Mouse (Mus musculus): ENCODE results near the gene Iqcj.

Iqcj gene

GRCm38 (mm10) chr3:67892026-67892705 is at the start of gene Iqcj, which contains the start of gene Iqschfp:
Gene Iqcj (plus strand): TSS chr3:67892220.
Gene Iqschfp (plus strand): TSS chr3:67892232.
- DNase-seq (ENCODE audit: low read depth): no peak

GRCm38 (mm10) chr3:67852397-67852796 is 39.6 kb upstream of the Iqcj start:
- DNase-seq (ENCODE audit: low read depth): no peak

- DNase-seq (ENCODE audit: low read depth): no peak
Observed at GRCm38 (mm10) chr3:67861524-67861923, 30.5 kb upstream of the Iqcj start.

- DNase-seq (ENCODE audit: low read depth): no peak
Observed at GRCm38 (mm10) chr3:67867420-67868065, 24.5 kb upstream of the Iqcj start.

- DNase-seq (ENCODE audit: low read depth): no peak
Observed at GRCm38 (mm10) chr3:67869424-67869823, 22.6 kb upstream of the Iqcj start.

GRCm38 (mm10) chr3:67877253-67877652 is 14.8 kb upstream of the Iqcj start:
- no peak for DNase-seq (ENCODE audit: low read depth)

- DNase-seq (ENCODE audit: low read depth): no peak
Observed at GRCm38 (mm10) chr3:67884335-67884734, 7.7 kb upstream of the Iqcj start.

- no peak for DNase-seq (ENCODE audit: low read depth)
Observed at GRCm38 (mm10) chr3:67886176-67886575, 5.8 kb upstream of the Iqcj start.

- DNase-seq (ENCODE audit: low read depth): no peak
Observed at GRCm38 (mm10) chr3:67887251-67887650, 4.8 kb upstream of the Iqcj start.

- no peak for DNase-seq (ENCODE audit: low read depth)
Observed at GRCm38 (mm10) chr3:67892768-67893167, 748 bp downstream of the Iqcj start.

- no peak for DNase-seq (ENCODE audit: low read depth)
Observed at GRCm38 (mm10) chr3:67902517-67902916, 10.5 kb downstream of the Iqcj start.

- DNase-seq (ENCODE audit: low read depth): no peak
Observed at GRCm38 (mm10) chr3:67908586-67908985, 16.6 kb downstream of the Iqcj start.

GRCm38 (mm10) chr3:67918098-67918497 is 26.1 kb downstream of the Iqcj start:
- DNase-seq (ENCODE audit: low read depth): no peak

GRCm38 (mm10) chr3:67918634-67919259 is 26.7 kb downstream of the Iqcj start:
- no peak for DNase-seq (ENCODE audit: low read depth)

GRCm38 (mm10) chr3:67923095-67923494 is 31.1 kb downstream of the Iqcj start:
- no peak for DNase-seq (ENCODE audit: low read depth)

- DNase-seq (ENCODE audit: low read depth): no peak
Observed at GRCm38 (mm10) chr3:67925453-67925852, 33.4 kb downstream of the Iqcj start.

- DNase-seq (ENCODE audit: low read depth): no peak
Observed at GRCm38 (mm10) chr3:67930424-67931133, 38.6 kb downstream of the Iqcj start.

GRCm38 (mm10) chr3:67931181-67931580 is 39.2 kb downstream of the Iqcj start:
- no peak for DNase-seq (ENCODE audit: low read depth)

GRCm38 (mm10) chr3:67931914-67932313 is 39.9 kb downstream of the Iqcj start:
- no peak for DNase-seq (ENCODE audit: low read depth)

- no peak for DNase-seq (ENCODE audit: low read depth)
Observed at GRCm38 (mm10) chr3:67935829-67936228, 43.8 kb downstream of the Iqcj start.

GRCm38 (mm10) chr3:67947000-67947399 is 55.0 kb downstream of the Iqcj start:
- no peak for DNase-seq (ENCODE audit: low read depth)

- DNase-seq (ENCODE audit: low read depth): no peak
Observed at GRCm38 (mm10) chr3:67952517-67952940, 60.5 kb downstream of the Iqcj start.
